Mouse (Mus musculus) neutrophil, adult 5-6 weeks (primary cell): Measurements from ENCODE around the gene Wnt7b. TPM values are rescaled to one million over a fixed set of nuclear protein-coding genes. Genes with fewer than 3 reads are reported as not detected.

ENCODE experiments used
- total RNA-seq: library from RNA; stranded (forward); fragments of 200-1000 nt; gene quantifications from 2 replicates; pipeline ENCODE4 v1.2.3, GENCODE M21; 2017

Wnt7b gene
- total RNA-seq, 1 experiment from 2014 or later = not detected

Other genes starting within 250 kb of the Wnt7b start
- gene Atxn10, start 246.2 kb downstream of the Wnt7b start, total RNA-seq = 48.6 and 54.6 TPM in 2 replicates
- gene 7530416G11Rik, start 79.2 kb downstream of the Wnt7b start, total RNA-seq = not detected in 2 replicates
- gene Ppara, start 152.5 kb upstream of the Wnt7b start, total RNA-seq = not detected in 2 replicates
- gene Cdpf1, start 229.2 kb upstream of the Wnt7b start, total RNA-seq = 7.5 and 7.9 TPM in 2 replicates
- gene Pkdrej, start 239.3 kb upstream of the Wnt7b start, total RNA-seq = not detected in 2 replicates
- gene Ttc38, start 249.8 kb upstream of the Wnt7b start, total RNA-seq = 8.2 and 9.0 TPM in 2 replicates